Mouse (Mus musculus) lung, postnatal 0 days (tissue): Measurements from ENCODE around the gene Ccm2. TPM values are rescaled to one million over a fixed set of nuclear protein-coding genes. Genes with fewer than 3 reads are reported as not detected.

Source experiments
- ATAC-seq: fragments of 200-750 bp; cut with Nextera tagmentation; 2 replicates; pipeline ENCODE4 v1.8.0; 2017; ENCODE audit warnings: moderate library complexity
- DNase-seq: peaks from one replicate; pipeline ENCODE4 v3.0.0-alpha.2; 2016; ENCODE audit warnings: low spot score
- H3K27ac ChIP-seq: fragments of 300-500 bp; sonication (generic); 2 replicates; pipeline ENCODE4 v1.5.1; 2014; ENCODE audit warnings: antibody characterized with exemption, mild to moderate bottlenecking, low read length, mixed read lengths
- H3K27me3 ChIP-seq: fragments of 300-500 bp; sonication (generic); replicated peaks from 2 replicates; pipeline ENCODE4 v1.6.1; 2014; ENCODE audit warnings: low read length, mixed read lengths; ENCODE audit not compliant: insufficient read depth
- H3K36me3 ChIP-seq: fragments of 300-500 bp; sonication (generic); 2 replicates; pipeline ENCODE4 v1.6.1; 2014; ENCODE audit warnings: low read length, mixed read lengths; ENCODE audit not compliant: insufficient read depth
- H3K4me1 ChIP-seq: fragments of 300-500 bp; sonication (generic); 2 replicates; pipeline ENCODE4 v1.6.1; 2014; ENCODE audit warnings: antibody characterized with exemption, low read depth, low read length, mixed read lengths; ENCODE audit not compliant: insufficient read depth
- H3K4me2 ChIP-seq: fragments of 300-500 bp; sonication (generic); replicated peaks from 2 replicates; pipeline ENCODE4 v1.6.1; 2014; ENCODE audit warnings: low read depth, mild to moderate bottlenecking, low read length, moderate library complexity, mixed read lengths
- H3K4me3 ChIP-seq: fragments of 300-500 bp; sonication (generic); 2 replicates; pipeline ENCODE4 v1.5.1; 2014; ENCODE audit warnings: low read depth, low read length
- H3K9ac ChIP-seq: fragments of 300-500 bp; sonication (generic); replicated peaks from 2 replicates; pipeline ENCODE4 v1.6.1; 2014; ENCODE audit warnings: low read depth, mild to moderate bottlenecking
- H3K9me3 ChIP-seq: fragments of 300-500 bp; sonication (generic); 2 replicates; pipeline ENCODE4 v1.6.1; 2016; ENCODE audit warnings: low read length, mixed read lengths
- CTCF ChIP-seq: IDR thresholded peaks from 2 replicates; pipeline ENCODE4 v1.5.1; 2016; ENCODE audit warnings: antibody characterized with exemption, mild to moderate bottlenecking
- EP300 ChIP-seq: IDR thresholded peaks from 2 replicates; pipeline ENCODE4 v1.6.1; 2016; ENCODE audit warnings: antibody characterized with exemption, mild to moderate bottlenecking, control low read depth
- WGBS: fragments of 180-500 bp; shearing (Covaris S2); extraction: QIAGEN DNeasy Blood & Tissue Kit; methylation state at CpG from one replicate; pipeline ENCODE4 v1.1.7; 2014; 5-methylcytosine and 5-hydroxymethylcytosine counted together
- polyA plus RNA-seq: library from polyadenylated mRNA; unstranded; fragments of >200 nt; fragmentation: Nextera tagmentation; extraction: Ambion mirVana; gene quantifications from 2 replicates; pipeline ENCODE4 v1.2.1, GENCODE M21; 2015

Ccm2 gene
- polyA plus RNA-seq, 1 experiment from 2014 or later, result 62.4 TPM

DNA sequence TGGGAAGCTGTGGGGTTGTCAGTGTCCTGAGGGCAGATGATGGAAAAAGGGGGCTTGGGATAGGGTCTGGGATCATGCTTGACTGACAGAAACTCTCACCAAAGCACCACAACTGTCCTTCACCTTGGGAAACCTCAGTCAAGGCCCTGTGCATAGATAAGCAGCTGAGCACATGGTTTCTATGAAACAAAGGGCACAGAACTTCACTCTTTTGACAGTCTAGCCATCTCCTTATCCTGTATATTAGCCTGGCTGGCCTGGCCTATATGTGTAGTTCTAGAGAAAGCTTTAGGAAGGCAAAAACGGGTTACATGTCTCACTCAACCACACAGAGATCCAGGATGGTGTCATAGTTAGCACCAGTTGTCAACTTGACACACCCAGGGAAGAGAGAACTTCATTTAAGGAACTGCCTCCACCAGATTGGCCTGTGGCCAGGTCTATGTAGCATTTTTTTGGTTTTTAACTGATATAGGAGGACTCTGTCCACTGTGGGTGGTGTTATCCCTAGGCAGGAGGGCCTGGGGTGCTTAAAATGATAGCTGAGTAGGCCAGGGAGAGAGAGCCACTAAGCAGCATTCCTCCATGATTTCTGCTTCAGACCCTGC, 38.3 kb upstream of the Ccm2 start:
- Histone ChIP-seq H3K27me3 (no peaks in the 10 kb centered on the region), H3K4me3 (no peak overlapping the region), H3K4me1 (no peaks in the 10 kb centered on the region), H3K36me3 (no peaks in the 10 kb centered on the region), H3K27ac (no peak overlapping the region), H3K9me3 (no peaks in the 10 kb centered on the region), H3K9ac (no peak overlapping the region), H3K4me2 (no peak overlapping the region)
- 33% methylated on average over 1 of the region's 1 CpGs for WGBS
- ATAC-seq, result no peak
- no peak for DNase-seq
- TF ChIP-seq CTCF (no peak), EP300 (no peak)

- 30% methylated on average over 7 of the region's 7 CpGs for WGBS
- TF ChIP-seq EP300 (no peak), CTCF (no peak)
Observed at GRCm38 (mm10) chr11:6514837-6515236, 31.9 kb upstream of the Ccm2 start.

GRCm38 (mm10) chr11:6519491-6520033, 27.1 kb upstream of the Ccm2 start:
- DNase-seq (no peak), ATAC-seq (no peak)
- no peak overlapping the region for H3K9ac ChIP-seq
- no peaks in the 10 kb centered on the region for H3K4me1 ChIP-seq
- no peak overlapping the region for H3K4me3 ChIP-seq
- 61% methylated on average over 11 of the region's 11 CpGs for WGBS
- no peaks in the 10 kb centered on the region for H3K27me3 ChIP-seq
- peaks cover under 1% of the 10 kb centered on the region for H3K36me3 ChIP-seq
- no peak overlapping the region for H3K4me2 ChIP-seq
- TF ChIP-seq CTCF (no peak), EP300 (no peak)
- no peak overlapping the region for H3K27ac ChIP-seq
- no peaks in the 10 kb centered on the region for H3K9me3 ChIP-seq

More at GRCm38 (mm10) chr11:6514837-6515236, 31.9 kb upstream of the Ccm2 start:
- Histone ChIP-seq H3K27ac (no peak overlapping the region), H3K4me3 (no peak overlapping the region), H3K27me3 (no peaks in the 10 kb centered on the region), H3K36me3 (no peaks in the 10 kb centered on the region; the same call in 1 of the 2 replicates), H3K4me1 (no peaks in the 10 kb centered on the region), H3K9ac (no peak overlapping the region), H3K9me3 (no peaks in the 10 kb centered on the region), H3K4me2 (no peak overlapping the region)
- ATAC-seq (peak; percentile 82), DNase-seq (peak; percentile 60)

GRCm38 (mm10) chr11:6520507-6521173, 26.0 kb upstream of the Ccm2 start, which contains the start of gene Myo1g:
Gene Myo1g, minus strand, starts transcription at chr11:6520965.
- Histone ChIP-seq H3K9ac (no peak within 1 kb of the TSS), H3K4me2 (no peak within 1 kb of the TSS; the same call in 1 of the 2 replicates), H3K9me3 (no peaks in the 10 kb centered on the region), H3K4me3 (no peak within 1 kb of the TSS), H3K27ac (no peak within 1 kb of the TSS), H3K36me3 (peaks cover 8% of the 10 kb centered on the region), H3K27me3 (no peaks in the 10 kb centered on the region), H3K4me1 (no peaks in the 10 kb centered on the region)
- ATAC-seq, result peak; percentile 62
- DNase-seq, result peak; percentile 60
- TF ChIP-seq CTCF (no peak), EP300 (no peak)
- WGBS, result 52% methylated on average over 7 of the region's 7 CpGs

GRCm38 (mm10) chr11:6522782-6523525, 23.7 kb upstream of the Ccm2 start:
- DNase-seq (no peak), ATAC-seq (no peak)
- TF ChIP-seq CTCF (no peak), EP300 (no peak)
- H3K36me3 ChIP-seq, result peaks cover 8% of the 10 kb centered on the region
- no peaks in the 10 kb centered on the region for H3K9me3 ChIP-seq
- no peak overlapping the region for H3K4me2 ChIP-seq
- H3K27ac ChIP-seq, result no peak overlapping the region
- H3K9ac ChIP-seq, result no peak overlapping the region
- 63% methylated on average over 9 of the region's 9 CpGs for WGBS
- H3K27me3 ChIP-seq, result no peaks in the 10 kb centered on the region
- H3K4me3 ChIP-seq, result no peak overlapping the region
- peaks cover 5% of the 10 kb centered on the region; the same call in 1 of the 2 replicates for H3K4me1 ChIP-seq

DNA sequence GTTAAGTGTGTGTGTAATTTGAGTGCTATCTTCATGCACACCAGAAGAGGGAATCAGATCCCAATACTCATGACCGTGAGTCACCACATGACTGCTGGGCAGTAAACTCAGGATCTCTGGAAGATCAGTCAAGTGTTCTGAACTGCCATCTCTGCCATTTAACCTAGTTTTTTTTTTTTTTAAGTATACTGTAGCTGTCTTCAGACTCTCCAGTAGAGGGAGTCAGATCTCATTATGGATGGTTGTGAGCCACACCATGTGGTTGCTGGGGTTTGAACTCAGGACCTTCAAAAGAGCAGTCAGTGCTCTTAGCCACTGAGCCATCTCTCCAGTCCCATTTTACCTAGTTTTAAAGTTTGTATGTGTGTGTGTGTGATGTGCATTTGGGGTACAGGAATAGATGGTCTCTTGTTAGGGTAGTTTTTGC, 23.0 kb upstream of the Ccm2 start:
- peaks cover 8% of the 10 kb centered on the region for H3K36me3 ChIP-seq
- TF ChIP-seq EP300, result no peak
- peak; percentile 21; the same call in 1 of the 2 replicates for TF ChIP-seq CTCF
- 46% methylated on average over 1 of the region's 1 CpGs for WGBS
- H3K9me3 ChIP-seq, result no peaks in the 10 kb centered on the region
- no peak for ATAC-seq
- H3K27me3 ChIP-seq, result no peaks in the 10 kb centered on the region
- no peak overlapping the region for H3K4me2 ChIP-seq
- no peak overlapping the region for H3K27ac ChIP-seq
- DNase-seq, result no peak
- H3K4me1 ChIP-seq, result peaks cover 8% of the 10 kb centered on the region; the same call in 1 of the 2 replicates
- no peak overlapping the region for H3K4me3 ChIP-seq
- H3K9ac ChIP-seq, result no peak overlapping the region
